ENCODE assay signal across 9 mouse cellular contexts in genomic region chr13:23370075-23370474, GRCm38 (mm10). TPM values are rescaled to one million over a fixed set of nuclear protein-coding genes. Genes with fewer than 3 reads are reported as not detected.
DNase-seq lines count a peak whose midpoint lies in the region; ATAC-seq and TF ChIP-seq lines count a peak whose summit lies in the region.
"Had no signal": no experiment of that assay in that cellular context is flagged by ENCODE, and none has a peak within 500 bp of the region (broad histone marks: within the 10 kb centered on the region; RNA-seq: fewer than 3 reads in every experiment).

No protein-coding gene starts in this region.

- peaks cover 15% of the 10 kb centered on the region; the same call in 1 of the 2 replicates for H3K79me2 ChIP-seq in CH12.LX (replicated peaks; ENCODE audit: control insufficient read depth, extremely low read depth, insufficient read depth, poor library complexity, severe bottlenecking)

- intact Hi-C loops in left cerebral cortex, postnatal 14 days (cut with DNase I) = no loop called here

- TF ChIP-seq EP300 in CH12.LX (IDR thresholded peaks at IDR 0.05; ENCODE audit: low read length) = no peak
- no peak for TF ChIP-seq EP300 in liver, embryonic 14.5 days (IDR thresholded peaks at IDR 0.05; ENCODE audit: low read depth)

- H3K4me3 ChIP-seq in CH12.LX (replicated peaks in 1 of 3; ENCODE audit: low read depth in 2 of 3, low read length in 2 of 3, poor library complexity in 1 of 3) = no peak overlapping the region
- peak overlapping the region; percentile 72; the same call in 1 of the 2 replicates for H3K4me3 ChIP-seq in forebrain, postnatal 0 days (ENCODE audit: low read depth, low read length)
- peak overlapping the region in 1 of 2 experiments; percentile 73; a peak in 2 of 4 replicates for H3K4me3 ChIP-seq in liver, embryonic 14.5 days (ENCODE audit: insufficient read depth in 1 of 2, low read depth in 2 of 2, low read length in 2 of 2)

- TF ChIP-seq RAD21 in CH12.LX (IDR thresholded peaks at IDR 0.05; ENCODE audit: low read depth, low read length) = no peak

- DNase-seq in heart, adult 11 months = peak; percentile 74
- DNase-seq in heart, adult 18-20 months = no peak
- DNase-seq in CH12.LX (ENCODE audit: extremely low read depth) = no peak
- no peak for DNase-seq in forebrain, postnatal 0 days
- no peak for DNase-seq in liver, embryonic 14.5 days (ENCODE audit: low read depth in 3 of 3, low spot score in 3 of 3)
- DNase-seq in left cerebral cortex, postnatal 14 days (ENCODE audit: low spot score in 2 of 2) = no peak
- no peak for DNase-seq in lung, postnatal 10 days
- no peak for DNase-seq in adrenal gland, adult 18-20 months (ENCODE audit: low spot score in 2 of 2)
- DNase-seq: right cerebral cortex, postnatal 25 days had no signal

- in situ Hi-C loops in CH12.LX (cut with MboI; ENCODE audit: low pct_ligation_motif_present, low pct_unique_long_range_greater_than_20kb, low sequenced_read_pairs) = no loop called here

- TF ChIP-seq CTCF in CH12.LX (conservative IDR thresholded peaks at IDR 0.05 in 1 of 2, IDR thresholded peaks at IDR 0.05 in 1 of 2; ENCODE audit: low read depth in 2 of 2, low read length in 2 of 2) = no peak
- no peak for TF ChIP-seq CTCF in forebrain, postnatal 0 days (IDR thresholded peaks at IDR 0.05; ENCODE audit: low read depth)
- no peak for TF ChIP-seq CTCF in liver, embryonic 14.5 days (IDR thresholded peaks at IDR 0.05; ENCODE audit: low read depth)

- H3K4me2 ChIP-seq in CH12.LX (ENCODE audit: insufficient read depth, low read depth, poor library complexity, severe bottlenecking) = peak overlapping the region; percentile 91; the same call in 1 of the 2 replicates
- H3K4me2 ChIP-seq in forebrain, postnatal 0 days (ENCODE audit: low read depth) = 0 out of 2 replicates have a peak overlapping the region, but pooled peaks have one; percentile 57
- peak overlapping the region; percentile 88 for H3K4me2 ChIP-seq in liver, embryonic 14.5 days (ENCODE audit: low read depth)

- dilution Hi-C loops in CH12.LX (cut with MboI; ENCODE audit: extremely low pct_ligation_motif_present, extremely low pct_unique_long_range_greater_than_20kb, low sequenced_read_pairs) = no loop called here

- peak overlapping the region; percentile 64; the same call in 1 of the 2 replicates for H3K9ac ChIP-seq in CH12.LX (ENCODE audit: insufficient read depth, low read depth)
- 0 out of 2 replicates have a peak overlapping the region, but pooled peaks have one; percentile 74 for H3K9ac ChIP-seq in forebrain, postnatal 0 days
- H3K9ac ChIP-seq in liver, embryonic 14.5 days (replicated peaks) = peak overlapping the region; percentile 74

- no peaks in the 10 kb centered on the region for H3K9me3 ChIP-seq in CH12.LX (replicated peaks; ENCODE audit: low read length)
- H3K9me3 ChIP-seq in forebrain, postnatal 0 days (ENCODE audit: low read length) = no peaks in the 10 kb centered on the region
- H3K9me3 ChIP-seq in liver, embryonic 14.5 days (ENCODE audit: control insufficient read depth, low read length) = no peaks in the 10 kb centered on the region

- no peak overlapping the region for H3K27ac ChIP-seq in CH12.LX (ENCODE audit: insufficient read depth, low read depth)
- H3K27ac ChIP-seq in forebrain, postnatal 0 days (ENCODE audit: low read depth, low read length) = no peak overlapping the region
- no peak overlapping the region for H3K27ac ChIP-seq in liver, embryonic 14.5 days

- TF ChIP-seq POLR2A in CH12.LX (IDR thresholded peaks at IDR 0.05; ENCODE audit: low read depth, low read length) = no peak

- no peaks in the 10 kb centered on the region for H3K27me3 ChIP-seq in CH12.LX (replicated peaks)
- H3K27me3 ChIP-seq in forebrain, postnatal 0 days (ENCODE audit: insufficient read depth, low read length) = no peaks in the 10 kb centered on the region
- no peaks in the 10 kb centered on the region for H3K27me3 ChIP-seq in liver, embryonic 14.5 days (ENCODE audit: control insufficient read depth, insufficient read depth, low read length)

- peaks cover 5 to 28% of the 10 kb centered on the region in 2 experiments; a peak in 3 of 4 replicates for H3K4me1 ChIP-seq in CH12.LX (ENCODE audit: control insufficient read depth in 1 of 2, insufficient read depth in 2 of 2)
- peaks cover 24% of the 10 kb centered on the region; the same call in 1 of the 2 replicates for H3K4me1 ChIP-seq in forebrain, postnatal 0 days (ENCODE audit: insufficient read depth)
- H3K4me1 ChIP-seq in liver, embryonic 14.5 days (replicated peaks; ENCODE audit: control insufficient read depth in 2 of 2, insufficient read depth in 2 of 2, low read length in 1 of 2) = peaks cover 7 to 9% of the 10 kb centered on the region in 2 experiments

- peaks cover 0 to 13% of the 10 kb centered on the region in 2 experiments for H3K36me3 ChIP-seq in CH12.LX (replicated peaks in 1 of 2; ENCODE audit: control insufficient read depth in 1 of 2, insufficient read depth in 1 of 2, low read length in 1 of 2)
- H3K36me3 ChIP-seq in forebrain, postnatal 0 days (ENCODE audit: insufficient read depth) = no peaks in the 10 kb centered on the region
- no peaks in the 10 kb centered on the region for H3K36me3 ChIP-seq in liver, embryonic 14.5 days (replicated peaks; ENCODE audit: control insufficient read depth, insufficient read depth, low read depth)

- WGBS in forebrain, postnatal 0 days = 94% methylated on average over 4 of the region's 4 CpGs
- WGBS in liver, embryonic 14.5 days (ENCODE audit: insufficient replicate concordance) = 90% methylated on average over 4 of the region's 4 CpGs

- no peak for ATAC-seq in forebrain, postnatal 0 days
- ATAC-seq in liver, embryonic 14.5 days (ENCODE audit: insufficient read depth) = no peak

TF ChIP-seq in CH12.LX, 34 proteins besides CTCF, POLR2A, EP300 and RAD21:
- TF ChIP-seq HCFC1 (IDR thresholded peaks at IDR 0.05; ENCODE audit: low read depth, low read length) (no peak), UBTF (IDR thresholded peaks at IDR 0.05; ENCODE audit: low read depth, low read length) (no peak), BHLHE40 (IDR thresholded peaks at IDR 0.05; ENCODE audit: low read depth, low read length) (no peak), RCOR1 (conservative IDR thresholded peaks at IDR 0.05; ENCODE audit: low read depth, low read length) (no peak), MYC (IDR thresholded peaks at IDR 0.05; ENCODE audit: low read depth, low read length) (no peak), MAX (IDR thresholded peaks at IDR 0.05; ENCODE audit: low read length) (no peak), ZNF384 (IDR thresholded peaks at IDR 0.05; ENCODE audit: low read depth, low read length) (no peak), MAZ (IDR thresholded peaks at IDR 0.05; ENCODE audit: low read depth, low read length) (no peak), CHD1 (IDR thresholded peaks at IDR 0.05; ENCODE audit: low read depth, low read length) (no peak), JUND (conservative IDR thresholded peaks at IDR 0.05; ENCODE audit: low read depth, low read length) (no peak), PAX5 (IDR thresholded peaks at IDR 0.05; ENCODE audit: low read length) (no peak), POLR2AphosphoS2 (IDR thresholded peaks at IDR 0.05; ENCODE audit: low read depth, low read length) (no peak), SMC3 (IDR thresholded peaks at IDR 0.05; ENCODE audit: low read depth, low read length) (no peak), ETS1 (conservative IDR thresholded peaks at IDR 0.05; ENCODE audit: low read depth, low read length) (no peak), ELF1 (IDR thresholded peaks at IDR 0.05; ENCODE audit: low read depth, low read length) (no peak), CHD2 (IDR thresholded peaks at IDR 0.05; ENCODE audit: low read length) (no peak), MAFK (IDR thresholded peaks at IDR 0.05; ENCODE audit: insufficient replicate concordance, low read length) (no peak), ZC3H11A (IDR thresholded peaks at IDR 0.05; ENCODE audit: low read depth, low read length) (no peak)

RNA-seq across cellular contexts. Expression of gene Zfp322a, which starts 1.1 kb away (rescaled TPM):
- 10 to 100 TPM; 16.7 to 17.3 TPM for total RNA-seq in heart, adult 18-20 months (2021)
- total RNA-seq in CH12.LX (2012; rRNA removed) (10.3 and 12.3 TPM in 2 replicates), CH12.LX (2014; rRNA removed) (17.7 and 20.0 TPM in 2 replicates)
- 10.3 and 10.5 TPM in 2 replicates for polyA plus RNA-seq in CH12.LX (2012; ENCODE audit: insufficient read length, low read depth)
- 32.9 and 35.5 TPM in 2 replicates for total RNA-seq in forebrain, postnatal 0 days (2014; rRNA removed)
- polyA plus RNA-seq in forebrain, postnatal 0 days (2015; fragmentation: Nextera tagmentation; extraction: Ambion mirVana) = 23.1 and 33.6 TPM in 2 replicates
- polyA plus RNA-seq in liver, embryonic 14.5 days (2012; rRNA removed) = 3.0 and 5.4 TPM in 2 replicates
- 11.9 and 12.5 TPM in 2 replicates for polyA plus RNA-seq in liver, embryonic 14.5 days (2014; fragmentation: Nextera tagmentation; extraction: Ambion mirVana)
- total RNA-seq in left cerebral cortex, postnatal 14 days (2021) = 10 to 100 TPM; 39.5 TPM
- total RNA-seq in adrenal gland, adult 18-20 months (2021) = 10 to 100 TPM; 15.0 to 18.5 TPM

RNA-seq across cellular contexts. Expression of gene Abt1, which starts 53.6 kb away (rescaled TPM):
- 1 to 10 TPM; 4.6 to 4.7 TPM for total RNA-seq in heart, adult 18-20 months (2021)
- total RNA-seq in CH12.LX (2012; rRNA removed) = 10.1 and 13.1 TPM in 2 replicates
- 14.4 and 15.4 TPM in 2 replicates for total RNA-seq in CH12.LX (2014; rRNA removed)
- polyA plus RNA-seq in CH12.LX (2012; ENCODE audit: insufficient read length, low read depth) = 11.7 and 12.9 TPM in 2 replicates
- total RNA-seq in forebrain, postnatal 0 days (2014; rRNA removed) = 6.5 and 8.2 TPM in 2 replicates
- 7.7 and 8.2 TPM in 2 replicates for polyA plus RNA-seq in forebrain, postnatal 0 days (2015; fragmentation: Nextera tagmentation; extraction: Ambion mirVana)
- 2.4 and 4.0 TPM in 2 replicates for polyA plus RNA-seq in liver, embryonic 14.5 days (2012; rRNA removed)
- polyA plus RNA-seq in liver, embryonic 14.5 days (2014; fragmentation: Nextera tagmentation; extraction: Ambion mirVana) = 5.2 and 5.3 TPM in 2 replicates
- total RNA-seq in left cerebral cortex, postnatal 14 days (2021) = 1 to 10 TPM; 6.9 to 7.1 TPM
- total RNA-seq in adrenal gland, adult 18-20 months (2021) = 1 to 10 TPM; 7.9 to 8.4 TPM
